Mouse (Mus musculus) cortical plate, adult 2 months (tissue): ENCODE results near the gene Olfr1440.

ENCODE experiments used
- CTCF ChIP-seq: fragments of 200-500 bp; IDR thresholded peaks from 2 replicates; pipeline ENCODE4 v1.5.1; 2011; ENCODE audit warnings: mild to moderate bottlenecking, control low read depth, low read length; ENCODE audit not compliant: insufficient read depth; ENCODE audit errors: extremely low read depth
- POLR2A ChIP-seq: fragments of 200-500 bp; IDR thresholded peaks from 2 replicates; pipeline ENCODE4 v1.6.1; 2011; ENCODE audit warnings: mild to moderate bottlenecking, low read length, control low read depth; ENCODE audit not compliant: insufficient read depth; ENCODE audit errors: extremely low read depth

- TF ChIP-seq POLR2A = no peak
- TF ChIP-seq CTCF = no peak
Observed at GRCm38 (mm10) chr19:12420555-12420954, 33.5 kb downstream of the Olfr1440 start.
